Mouse (Mus musculus): ENCODE data around the gene Hoxb13. TPM values are rescaled to one million over a fixed set of nuclear protein-coding genes. Genes with fewer than 3 reads are reported as not detected.

Gene Hoxb13
- total and polyA plus RNA-seq, 3 experiments, result 13.8 to 16.7 TPM; not detected in 1

GRCm38 (mm10) chr11:96168125-96168524 is 26.0 kb upstream of the Hoxb13 start:
- peaks cover 23 to 40% of the 10 kb centered on the region in 2 experiments for H3K27me3 ChIP-seq (ENCODE audit: control insufficient read depth in 1 of 2, insufficient read depth in 2 of 2, low read length in 2 of 2)
- no peak overlapping the region for H3K27ac ChIP-seq (ENCODE audit: control insufficient read depth, low read depth, low read length)
- H3K4me3 ChIP-seq (ENCODE audit: control insufficient read depth in 1 of 2, insufficient read depth in 1 of 2, low read depth in 2 of 2, low read length in 2 of 2), result no peak overlapping the region
- H3K79me2 ChIP-seq (ENCODE audit: control insufficient read depth, insufficient read depth, low read length, poor library complexity), result no peaks in the 10 kb centered on the region
- H3K9ac ChIP-seq (ENCODE audit: control insufficient read depth, low read depth, low read length, poor library complexity, severe bottlenecking), result no peak overlapping the region
- H3K36me3 ChIP-seq (ENCODE audit: control insufficient read depth in 1 of 2, insufficient read depth in 2 of 2, low read length in 2 of 2), result no peaks in the 10 kb centered on the region
- no peaks in the 10 kb centered on the region for H3K9me3 ChIP-seq (replicated peaks; ENCODE audit: insufficient read depth, low read length)
- no peaks in the 10 kb centered on the region for H3K4me1 ChIP-seq (ENCODE audit: control insufficient read depth in 1 of 2, insufficient read depth in 2 of 2, low read length in 2 of 2)
- no peak for DNase-seq (ENCODE audit: low read depth, low spot score)
- TF ChIP-seq MXI1 (IDR thresholded peaks at IDR 0.05; ENCODE audit: low read depth, low read length), result no peak
- TF ChIP-seq MYC (IDR thresholded peaks at IDR 0.05; ENCODE audit: low read depth, low read length), result no peak
- no peak for TF ChIP-seq SMC3 (IDR thresholded peaks at IDR 0.05; ENCODE audit: low read depth, low read length)
- TF ChIP-seq JUND (IDR thresholded peaks at IDR 0.05; ENCODE audit: low read depth, low read length), result no peak
- TF ChIP-seq NRF1 (IDR thresholded peaks at IDR 0.05; ENCODE audit: insufficient read depth, low read depth, low read length, poor library complexity, severe bottlenecking), result no peak
- no peak for TF ChIP-seq POLR2A (IDR thresholded peaks at IDR 0.05; ENCODE audit: control insufficient read depth in 1 of 2, insufficient read depth in 1 of 2, low read depth in 1 of 2, low read length in 2 of 2, poor library complexity in 1 of 2)
- no peak for TF ChIP-seq TAL1 (IDR thresholded peaks at IDR 0.05; ENCODE audit: low read length)
- TF ChIP-seq CHD1 (IDR thresholded peaks at IDR 0.05; ENCODE audit: low read depth, low read length), result no peak
- no peak for TF ChIP-seq MAFK (IDR thresholded peaks at IDR 0.05; ENCODE audit: borderline replicate concordance, low read depth, low read length)
- no peak for TF ChIP-seq CTCF (IDR thresholded peaks at IDR 0.05 in 2 of 3, conservative IDR thresholded peaks at IDR 0.05 in 1 of 3; ENCODE audit: control insufficient read depth in 1 of 3, insufficient read depth in 1 of 3, low read depth in 2 of 3, low read length in 3 of 3, poor library complexity in 1 of 3, severe bottlenecking in 1 of 3)
- no peak for TF ChIP-seq CHD2 (IDR thresholded peaks at IDR 0.05; ENCODE audit: low read length)
- TF ChIP-seq GATA1 (IDR thresholded peaks at IDR 0.05; ENCODE audit: low read depth, low read length), result no peak
- no peak for TF ChIP-seq BHLHE40 (IDR thresholded peaks at IDR 0.05; ENCODE audit: borderline replicate concordance, low read depth, low read length)

GRCm38 (mm10) chr11:96169016-96169415 is 25.1 kb upstream of the Hoxb13 start:
- no peaks in the 10 kb centered on the region for H3K9me3 ChIP-seq (replicated peaks; ENCODE audit: insufficient read depth, low read length)
- H3K4me1 ChIP-seq (ENCODE audit: control insufficient read depth in 1 of 2, insufficient read depth in 2 of 2, low read length in 2 of 2), result no peaks in the 10 kb centered on the region
- no peak for DNase-seq (ENCODE audit: low read depth, low spot score)
- H3K9ac ChIP-seq (ENCODE audit: control insufficient read depth, low read depth, low read length, poor library complexity, severe bottlenecking), result no peak overlapping the region
- H3K27me3 ChIP-seq (ENCODE audit: control insufficient read depth in 1 of 2, insufficient read depth in 2 of 2, low read length in 2 of 2), result peaks cover 20 to 38% of the 10 kb centered on the region in 2 experiments
- no peaks in the 10 kb centered on the region for H3K36me3 ChIP-seq (ENCODE audit: control insufficient read depth in 1 of 2, insufficient read depth in 2 of 2, low read length in 2 of 2)
- no peak overlapping the region for H3K4me3 ChIP-seq (ENCODE audit: control insufficient read depth in 1 of 2, insufficient read depth in 1 of 2, low read depth in 2 of 2, low read length in 2 of 2)
- H3K79me2 ChIP-seq (ENCODE audit: control insufficient read depth, insufficient read depth, low read length, poor library complexity), result no peaks in the 10 kb centered on the region
- no peak overlapping the region for H3K27ac ChIP-seq (ENCODE audit: control insufficient read depth, low read depth, low read length)
- TF ChIP-seq UBTF (IDR thresholded peaks at IDR 0.05; ENCODE audit: borderline replicate concordance, insufficient read depth, low read depth, low read length), result no peak
- TF ChIP-seq POLR2A (IDR thresholded peaks at IDR 0.05; ENCODE audit: control insufficient read depth in 1 of 2, insufficient read depth in 1 of 2, low read depth in 1 of 2, low read length in 2 of 2, poor library complexity in 1 of 2), result no peak
- no peak for TF ChIP-seq NELFE (IDR thresholded peaks at IDR 0.05; ENCODE audit: low read depth, low read length)
- no peak for TF ChIP-seq EP300 (IDR thresholded peaks at IDR 0.05; ENCODE audit: low read depth in 1 of 2, low read length in 2 of 2)
- TF ChIP-seq HCFC1 (IDR thresholded peaks at IDR 0.05; ENCODE audit: low read depth, low read length), result no peak
- TF ChIP-seq ETS1 (IDR thresholded peaks at IDR 0.05; ENCODE audit: low read depth, low read length), result no peak
- no peak for TF ChIP-seq TCF12 (IDR thresholded peaks at IDR 0.05; ENCODE audit: low read depth, low read length)
- TF ChIP-seq CTCF (IDR thresholded peaks at IDR 0.05 in 2 of 3, conservative IDR thresholded peaks at IDR 0.05 in 1 of 3; ENCODE audit: control insufficient read depth in 1 of 3, insufficient read depth in 1 of 3, low read depth in 2 of 3, low read length in 3 of 3, poor library complexity in 1 of 3, severe bottlenecking in 1 of 3), result no peak
- no peak for TF ChIP-seq SMC3 (IDR thresholded peaks at IDR 0.05; ENCODE audit: low read depth, low read length)
- TF ChIP-seq NRF1 (IDR thresholded peaks at IDR 0.05; ENCODE audit: insufficient read depth, low read depth, low read length, poor library complexity, severe bottlenecking), result no peak
- no peak for TF ChIP-seq BHLHE40 (IDR thresholded peaks at IDR 0.05; ENCODE audit: borderline replicate concordance, low read depth, low read length)
- TF ChIP-seq ZKSCAN1 (IDR thresholded peaks at IDR 0.05; ENCODE audit: low read depth, low read length), result no peak
- no peak for TF ChIP-seq JUND (IDR thresholded peaks at IDR 0.05; ENCODE audit: low read depth, low read length)
- TF ChIP-seq GATA1 (IDR thresholded peaks at IDR 0.05; ENCODE audit: low read depth, low read length), result no peak
- TF ChIP-seq SIN3A (IDR thresholded peaks at IDR 0.05; ENCODE audit: low read length), result no peak
- no peak for TF ChIP-seq CHD2 (IDR thresholded peaks at IDR 0.05; ENCODE audit: low read length)
- no peak for TF ChIP-seq MAX (IDR thresholded peaks at IDR 0.05; ENCODE audit: low read length)
- no peak for TF ChIP-seq USF1 (IDR thresholded peaks at IDR 0.05; ENCODE audit: low read depth, low read length)

Measured in MEL (cell line).